Mouse (Mus musculus) E14TG2a.4 (cell line): ENCODE results near the gene Rhebl1.

Experiments used
- CTCF ChIP-seq: conservative IDR thresholded peaks from 2 replicates; pipeline ENCODE4 v1.5.1; 2014; ENCODE audit warnings: low read length
- NANOG ChIP-seq: IDR thresholded peaks from 2 replicates; pipeline ENCODE4 v1.6.1; 2014; ENCODE audit warnings: borderline replicate concordance, low read length, mixed read lengths
- POU5F1 ChIP-seq: IDR thresholded peaks from 2 replicates; pipeline ENCODE4 v1.6.1; 2014; ENCODE audit warnings: low read length, borderline replicate concordance

DNA sequence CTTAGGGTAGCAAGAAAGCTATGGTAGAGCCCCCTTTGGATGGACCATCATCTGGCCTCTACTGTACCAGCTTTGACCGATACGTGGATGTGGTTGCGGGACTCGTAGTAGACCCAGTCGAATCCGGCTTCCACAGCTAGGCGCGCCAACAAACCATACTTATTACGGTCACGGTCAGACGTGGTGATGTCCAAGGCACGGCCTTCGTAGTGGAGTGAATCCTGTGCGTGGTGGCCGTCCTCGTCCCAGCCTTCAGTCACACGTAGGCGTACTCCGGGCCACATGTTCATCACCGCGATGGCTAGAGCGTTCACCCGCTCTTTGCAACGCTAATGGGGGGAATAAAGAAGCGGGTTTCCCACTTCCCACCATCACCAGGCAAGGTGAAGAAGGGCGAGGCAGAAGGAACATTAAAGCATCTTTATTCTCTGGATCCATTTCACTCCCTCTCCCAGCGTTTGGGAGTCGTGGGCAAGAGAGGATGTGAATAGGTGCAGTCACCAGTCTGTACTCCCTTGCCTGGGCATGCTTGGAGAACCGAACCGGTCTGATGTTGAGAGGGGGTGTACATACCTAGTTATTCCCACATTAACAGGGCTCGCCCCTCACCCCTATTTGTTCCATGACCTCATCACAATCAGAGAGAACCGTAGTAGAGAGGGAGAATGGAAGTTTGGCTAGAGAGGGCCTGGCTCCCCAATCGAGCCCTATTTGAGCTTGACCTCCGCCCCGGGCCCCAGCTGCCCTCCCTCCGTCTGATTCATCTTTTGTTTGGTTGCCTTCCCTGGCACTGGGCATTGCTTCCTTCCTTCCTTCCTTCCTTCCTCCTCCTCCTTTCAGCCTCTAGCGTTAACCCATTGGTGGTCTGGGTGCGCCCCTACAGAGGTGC is 650 bp upstream of the Rhebl1 start:
- no peak for TF ChIP-seq CTCF
- TF ChIP-seq POU5F1 = no peak
- TF ChIP-seq NANOG = no peak
